Mouse (Mus musculus): Measurements from ENCODE around the gene Rab6a.

- 0 out of 2 replicates have a peak, but pooled peaks have one; percentile 16 for TF ChIP-seq TCF12 (IDR thresholded peaks at IDR 0.05; ENCODE audit: low read depth, low read length)
- no peak for TF ChIP-seq CTCF (IDR thresholded peaks at IDR 0.05 in 2 of 3, conservative IDR thresholded peaks at IDR 0.05 in 1 of 3; ENCODE audit: control insufficient read depth in 1 of 3, insufficient read depth in 1 of 3, low read depth in 2 of 3, low read length in 3 of 3, poor library complexity in 1 of 3, severe bottlenecking in 1 of 3)
- no peak for TF ChIP-seq ZMIZ1 (IDR thresholded peaks at IDR 0.05; ENCODE audit: low read depth, low read length)
- TF ChIP-seq NRF1 (IDR thresholded peaks at IDR 0.05; ENCODE audit: insufficient read depth, low read depth, low read length, poor library complexity, severe bottlenecking), result no peak
- TF ChIP-seq POLR2A (IDR thresholded peaks at IDR 0.05; ENCODE audit: control insufficient read depth in 1 of 2, insufficient read depth in 1 of 2, low read depth in 1 of 2, low read length in 2 of 2, poor library complexity in 1 of 2), result no peak
- no peak for TF ChIP-seq MEF2A (IDR thresholded peaks at IDR 0.05; ENCODE audit: extremely low read depth, insufficient replicate concordance, low read depth, low read length, poor library complexity, severe bottlenecking)
- no peak for TF ChIP-seq POLR2AphosphoS5 (IDR thresholded peaks at IDR 0.05; ENCODE audit: borderline replicate concordance, low read depth, low read length)
- TF ChIP-seq ELF1 (IDR thresholded peaks at IDR 0.05; ENCODE audit: low read depth, low read length), result no peak
Measured at GRCm38 (mm10) chr7:100684081-100684480, 76.9 kb downstream of the Rab6a start.

Data from MEL (cell line).